10 mouse cellular contexts compared by ENCODE assay signal in the genomic region with DNA sequence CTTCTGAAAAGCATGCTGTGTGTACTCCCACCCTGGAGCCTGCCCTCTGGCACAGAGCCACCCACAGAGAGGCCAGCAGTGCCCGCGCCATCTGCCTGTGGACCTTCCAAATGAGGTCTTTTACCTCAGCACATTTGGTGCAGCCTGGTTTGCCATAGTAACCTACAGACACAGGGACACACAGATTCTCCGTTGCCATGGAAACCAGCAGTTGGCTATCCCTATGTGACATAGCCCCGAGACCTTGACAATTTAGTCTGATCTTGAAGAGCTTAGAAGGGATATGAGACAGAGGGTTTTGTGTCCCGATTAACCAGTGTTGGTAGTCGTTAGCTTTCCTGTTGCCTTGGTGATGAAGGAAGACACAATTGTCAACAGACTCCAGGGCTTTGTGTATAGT. TPM values are rescaled to one million over a fixed set of nuclear protein-coding genes. Genes with fewer than 3 reads are reported as not detected.
A peak's percentile ranks its signal among the peaks of the same experiment; 100 is the strongest.
DNase-seq lines count a peak whose midpoint lies in the region; ATAC-seq and TF ChIP-seq lines count a peak whose summit lies in the region.
"Had no signal": no experiment of that assay in that cellular context is flagged by ENCODE, and none has a peak within 500 bp of the region (broad histone marks: within the 10 kb centered on the region; RNA-seq: fewer than 3 reads in every experiment).

No protein-coding gene starts in this region.

- no peak overlapping the region for H3K4me3 ChIP-seq in intestine, embryonic 15.5 days (replicated peaks)
- no peak overlapping the region for H3K4me3 ChIP-seq in intestine, postnatal 0 days (ENCODE audit: low read depth, low read length)
- no peak overlapping the region for H3K4me3 ChIP-seq in forebrain, embryonic 12.5 days (replicated peaks)
- no peak overlapping the region for H3K4me3 ChIP-seq in midbrain, embryonic 15.5 days

- no peaks in the 10 kb centered on the region for H3K4me1 ChIP-seq in intestine, embryonic 15.5 days (replicated peaks)
- H3K4me1 ChIP-seq in intestine, postnatal 0 days (replicated peaks; ENCODE audit: control insufficient read depth, insufficient read depth, low read length), result no peaks in the 10 kb centered on the region
- peaks cover 16% of the 10 kb centered on the region for H3K4me1 ChIP-seq in forebrain, embryonic 12.5 days
- H3K4me1 ChIP-seq in midbrain, embryonic 15.5 days, result peaks cover 18% of the 10 kb centered on the region

- TF ChIP-seq CTCF in intestine, postnatal 0 days (IDR thresholded peaks at IDR 0.05; ENCODE audit: low read depth), result no peak

- no peaks in the 10 kb centered on the region for H3K9me3 ChIP-seq in intestine, embryonic 15.5 days
- no peaks in the 10 kb centered on the region for H3K9me3 ChIP-seq in intestine, postnatal 0 days (ENCODE audit: control insufficient read depth)
- H3K9me3 ChIP-seq in forebrain, embryonic 12.5 days, result no peaks in the 10 kb centered on the region
- no peaks in the 10 kb centered on the region for H3K9me3 ChIP-seq in midbrain, embryonic 15.5 days

- H3K27ac ChIP-seq in intestine, embryonic 15.5 days, result no peak overlapping the region
- no peak overlapping the region for H3K27ac ChIP-seq in intestine, postnatal 0 days (ENCODE audit: low read depth, low read length)
- H3K27ac ChIP-seq in forebrain, embryonic 12.5 days, result peak overlapping the region; percentile 68
- peak overlapping the region; percentile 79 for H3K27ac ChIP-seq in midbrain, embryonic 15.5 days

- H3K27me3 ChIP-seq in intestine, embryonic 15.5 days (replicated peaks), result no peaks in the 10 kb centered on the region
- H3K27me3 ChIP-seq in intestine, postnatal 0 days (replicated peaks; ENCODE audit: control insufficient read depth, insufficient read depth, low read length), result no peaks in the 10 kb centered on the region
- peaks cover 9% of the 10 kb centered on the region; the same call in 1 of the 2 replicates for H3K27me3 ChIP-seq in forebrain, embryonic 12.5 days
- H3K27me3 ChIP-seq in midbrain, embryonic 15.5 days (replicated peaks), result peaks cover 14% of the 10 kb centered on the region; the same call in 1 of the 2 replicates

- DNase-seq in brain, embryonic 18.5 days (ENCODE audit: low read depth, low spot score), result peak; percentile 54
- no peak for DNase-seq in urinary bladder, postnatal 10 days (ENCODE audit: low spot score)
- DNase-seq in lung, postnatal 25 days (ENCODE audit: low spot score), result no peak
- DNase-seq: kidney, postnatal 36 days; lung, postnatal 14 days had no signal

- 0 out of 2 replicates have a peak, but pooled peaks have one; percentile 21 for ATAC-seq in intestine, embryonic 15.5 days
- no peak for ATAC-seq in intestine, postnatal 0 days
- peak; percentile 84 for ATAC-seq in forebrain, embryonic 12.5 days (ENCODE audit: low FRiP score)
- peak; percentile 86 for ATAC-seq in midbrain, embryonic 15.5 days (replicated peaks)
- no peak for ATAC-seq in monocyte, adult 5-6 weeks (replicated peaks; ENCODE audit: insufficient number of reproducible peaks, low FRiP score, low TSS enrichment, poor library complexity, severe bottlenecking)

- H3K4me2 ChIP-seq in intestine, embryonic 15.5 days (replicated peaks), result no peak overlapping the region
- no peak overlapping the region for H3K4me2 ChIP-seq in intestine, postnatal 0 days (replicated peaks; ENCODE audit: low read depth)
- H3K4me2 ChIP-seq in forebrain, embryonic 12.5 days, result peak overlapping the region; percentile 6
- peak overlapping the region; percentile 26 for H3K4me2 ChIP-seq in midbrain, embryonic 15.5 days

- H3K9ac ChIP-seq in intestine, embryonic 15.5 days, result no peak overlapping the region
- no peak overlapping the region for H3K9ac ChIP-seq in intestine, postnatal 0 days (ENCODE audit: low read depth, low read length)
- H3K9ac ChIP-seq in forebrain, embryonic 12.5 days, result no peak overlapping the region
- 0 out of 2 replicates have a peak overlapping the region, but pooled peaks have one; percentile 7 for H3K9ac ChIP-seq in midbrain, embryonic 15.5 days

- WGBS in intestine, embryonic 15.5 days, result 61% methylated on average over 6 of the region's 6 CpGs
- WGBS in intestine, postnatal 0 days, result 63% methylated on average over 6 of the region's 6 CpGs
- WGBS in forebrain, embryonic 12.5 days, result 39% methylated on average over 6 of the region's 6 CpGs
- WGBS in midbrain, embryonic 15.5 days, result 18% methylated on average over 6 of the region's 6 CpGs

- no peaks in the 10 kb centered on the region for H3K36me3 ChIP-seq in intestine, embryonic 15.5 days
- no peaks in the 10 kb centered on the region for H3K36me3 ChIP-seq in intestine, postnatal 0 days (ENCODE audit: control insufficient read depth, insufficient read depth)
- H3K36me3 ChIP-seq in forebrain, embryonic 12.5 days (replicated peaks), result no peaks in the 10 kb centered on the region
- H3K36me3 ChIP-seq in midbrain, embryonic 15.5 days (replicated peaks), result no peaks in the 10 kb centered on the region

RNA-seq across cellular contexts. Expression of gene Tub, which starts 22.1 kb away (rescaled TPM):
- 3.0 TPM in 2 replicates for polyA plus RNA-seq in intestine, embryonic 15.5 days (2015; fragmentation: Nextera tagmentation; extraction: Ambion mirVana)
- 1.1 and 1.4 TPM in 2 replicates for polyA plus RNA-seq in intestine, postnatal 0 days (2015; fragmentation: Nextera tagmentation; extraction: Ambion mirVana)
- 31.2 and 36.9 TPM in 2 replicates for polyA plus RNA-seq in forebrain, embryonic 12.5 days (2016; fragmentation: Nextera tagmentation; extraction: Ambion mirVana)
- 57.0 and 63.1 TPM in 2 replicates for polyA plus RNA-seq in midbrain, embryonic 15.5 days (2015; fragmentation: Nextera tagmentation; extraction: Ambion mirVana)
- total RNA-seq in monocyte, adult 5-6 weeks (2017), result 0.19 to 0.49 TPM (median 0.21 TPM) in 3 replicates

RNA-seq across cellular contexts. Expression of gene Eif3f, which starts 38.1 kb away (rescaled TPM):
- polyA plus RNA-seq in intestine, embryonic 15.5 days (2015; fragmentation: Nextera tagmentation; extraction: Ambion mirVana), result 76.7 and 85.0 TPM in 2 replicates
- polyA plus RNA-seq in intestine, postnatal 0 days (2015; fragmentation: Nextera tagmentation; extraction: Ambion mirVana), result 57.5 and 64.5 TPM in 2 replicates
- polyA plus RNA-seq in forebrain, embryonic 12.5 days (2016; fragmentation: Nextera tagmentation; extraction: Ambion mirVana), result 78.1 and 79.0 TPM in 2 replicates
- 71.6 and 80.4 TPM in 2 replicates for polyA plus RNA-seq in midbrain, embryonic 15.5 days (2015; fragmentation: Nextera tagmentation; extraction: Ambion mirVana)
- 58.0 to 87.8 TPM (median 78.2 TPM) in 3 replicates for total RNA-seq in monocyte, adult 5-6 weeks (2017)

RNA-seq across cellular contexts. Expression of gene Nlrp10, which starts 42.3 kb away (rescaled TPM):
- 0.08 TPM in 2 replicates for polyA plus RNA-seq in intestine, embryonic 15.5 days (2015; fragmentation: Nextera tagmentation; extraction: Ambion mirVana)
- 0.04 and 0.07 TPM in 2 replicates for polyA plus RNA-seq in intestine, postnatal 0 days (2015; fragmentation: Nextera tagmentation; extraction: Ambion mirVana)
- not detected in 2 replicates for polyA plus RNA-seq in forebrain, embryonic 12.5 days (2016; fragmentation: Nextera tagmentation; extraction: Ambion mirVana)
- not detected in 2 replicates for polyA plus RNA-seq in midbrain, embryonic 15.5 days (2015; fragmentation: Nextera tagmentation; extraction: Ambion mirVana)
- 1.2 to 2.4 TPM (median 1.4 TPM) in 3 replicates for total RNA-seq in monocyte, adult 5-6 weeks (2017)

Comparison
In these comparisons a context has a peak if more than half of its experiments do, and no peak if none do; other contexts are left out.
1. ATAC-seq: peak in intestine, embryonic 15.5 days (single experiment), forebrain, embryonic 12.5 days (single experiment) and midbrain, embryonic 15.5 days (single experiment); none in intestine, postnatal 0 days (single experiment) and monocyte, adult 5-6 weeks (single experiment).
2. H3K27ac ChIP-seq: peak in forebrain, embryonic 12.5 days (single experiment) and midbrain, embryonic 15.5 days (single experiment); none in intestine, embryonic 15.5 days (single experiment) and intestine, postnatal 0 days (single experiment).
3. H3K4me2 ChIP-seq: peak in forebrain, embryonic 12.5 days (single experiment) and midbrain, embryonic 15.5 days (single experiment); none in intestine, embryonic 15.5 days (single experiment) and intestine, postnatal 0 days (single experiment).